In genomic region chr4:8927276-8927906, GRCm38 (mm10) we compare ENCODE assay signal across 12 mouse cellular contexts.
DNase-seq lines count a peak whose midpoint lies in the region; ATAC-seq and TF ChIP-seq lines count a peak whose summit lies in the region.
"Had no signal": no experiment of that assay in that cellular context is flagged by ENCODE, and none has a peak within 500 bp of the region (broad histone marks: within the 10 kb centered on the region; RNA-seq: fewer than 3 reads in every experiment).

No protein-coding gene starts in this region.

- TF ChIP-seq EP300 in CH12.LX (IDR thresholded peaks at IDR 0.05; ENCODE audit: low read length) = peak; percentile 47

- H3K36me3 ChIP-seq in kidney, embryonic 16.5 days (ENCODE audit: insufficient read depth, low read length) = no peaks in the 10 kb centered on the region
- peaks cover 0 to 11% of the 10 kb centered on the region in 2 experiments for H3K36me3 ChIP-seq in CH12.LX (replicated peaks in 1 of 2; ENCODE audit: control insufficient read depth in 1 of 2, insufficient read depth in 1 of 2, low read length in 1 of 2)
- H3K36me3 ChIP-seq in stomach, embryonic 15.5 days = no peaks in the 10 kb centered on the region
- H3K36me3 ChIP-seq: G1E had no signal

- DNase-seq in kidney, postnatal 25 days = no peak
- peak; percentile 27 for DNase-seq in CH12.LX (ENCODE audit: extremely low read depth)
- no peak for DNase-seq in urinary bladder, postnatal 36 days (ENCODE audit: low spot score in 2 of 2)
- DNase-seq in kidney, postnatal 4 days = no peak
- DNase-seq: cerebellum, postnatal 14 days; heart, postnatal 14 days; lung, postnatal 14 days had no signal

- H3K4me2 ChIP-seq in kidney, embryonic 16.5 days (replicated peaks; ENCODE audit: low read depth, low read length) = no peak overlapping the region
- H3K4me2 ChIP-seq in CH12.LX (ENCODE audit: insufficient read depth, low read depth, poor library complexity, severe bottlenecking) = peak overlapping the region; percentile 61
- no peak overlapping the region for H3K4me2 ChIP-seq in stomach, embryonic 15.5 days

- H3K9me3 ChIP-seq in kidney, embryonic 16.5 days (ENCODE audit: low read length) = no peaks in the 10 kb centered on the region
- no peaks in the 10 kb centered on the region for H3K9me3 ChIP-seq in CH12.LX (replicated peaks; ENCODE audit: low read length)
- no peaks in the 10 kb centered on the region for H3K9me3 ChIP-seq in stomach, embryonic 15.5 days
- H3K9me3 ChIP-seq: G1E had no signal

- H3K79me2 ChIP-seq in CH12.LX (replicated peaks; ENCODE audit: control insufficient read depth, extremely low read depth, insufficient read depth, poor library complexity, severe bottlenecking) = no peaks in the 10 kb centered on the region

- in situ Hi-C loops in CH12.LX (cut with MboI; ENCODE audit: low pct_ligation_motif_present, low pct_unique_long_range_greater_than_20kb, low sequenced_read_pairs) = loop anchor here (10.0 kb wide), 1 partner anchor 223 kb away; no protein-coding TSS in a partner anchor

- no peak overlapping the region for H3K27ac ChIP-seq in kidney, embryonic 16.5 days (ENCODE audit: low read length)
- H3K27ac ChIP-seq in CH12.LX (ENCODE audit: insufficient read depth, low read depth) = peak overlapping the region; percentile 96; the same call in 1 of the 2 replicates
- no peak overlapping the region for H3K27ac ChIP-seq in stomach, embryonic 15.5 days
- H3K27ac ChIP-seq: layer of hippocampus, adult 2 months had no signal

- TF ChIP-seq RAD21 in CH12.LX (IDR thresholded peaks at IDR 0.05; ENCODE audit: low read depth, low read length) = no peak

- dilution Hi-C loops in CH12.LX (cut with MboI; ENCODE audit: extremely low pct_ligation_motif_present, extremely low pct_unique_long_range_greater_than_20kb, low sequenced_read_pairs) = no loop called here

- ATAC-seq in kidney, embryonic 16.5 days (ENCODE audit: low FRiP score, low TSS enrichment) = 0 out of 2 replicates have a peak, but pooled peaks have one; percentile 12
- peak; percentile 77 for ATAC-seq in inflammation-experienced regulatory T-cells, adult 6 months
- ATAC-seq in stomach, embryonic 15.5 days (ENCODE audit: insufficient read depth, low FRiP score, low read depth) = 0 out of 2 replicates have a peak, but pooled peaks have one; percentile 2

- peaks cover under 1% of the 10 kb centered on the region; the same call in 1 of the 2 replicates for H3K4me1 ChIP-seq in kidney, embryonic 16.5 days (ENCODE audit: insufficient read depth, low read length)
- H3K4me1 ChIP-seq in CH12.LX (ENCODE audit: control insufficient read depth in 1 of 2, insufficient read depth in 2 of 2) = peaks cover 37 to 67% of the 10 kb centered on the region in 2 experiments
- H3K4me1 ChIP-seq in stomach, embryonic 15.5 days = peaks cover 3% of the 10 kb centered on the region; the same call in 1 of the 2 replicates

- no peak for TF ChIP-seq POLR2A in CH12.LX (IDR thresholded peaks at IDR 0.05; ENCODE audit: low read depth, low read length)

- WGBS in kidney, embryonic 16.5 days = 43% methylated on average over 8 of the region's 8 CpGs
- 44% methylated on average over 8 of the region's 8 CpGs for WGBS in stomach, embryonic 15.5 days

- no peaks in the 10 kb centered on the region for H3K27me3 ChIP-seq in kidney, embryonic 16.5 days (ENCODE audit: insufficient read depth, low read length)
- no peaks in the 10 kb centered on the region for H3K27me3 ChIP-seq in CH12.LX (replicated peaks)
- H3K27me3 ChIP-seq in stomach, embryonic 15.5 days (replicated peaks) = no peaks in the 10 kb centered on the region

- H3K9ac ChIP-seq in kidney, embryonic 16.5 days (replicated peaks; ENCODE audit: low read length) = no peak overlapping the region
- H3K9ac ChIP-seq in CH12.LX (ENCODE audit: insufficient read depth, low read depth) = peak overlapping the region; percentile 20; the same call in 1 of the 2 replicates
- H3K9ac ChIP-seq in stomach, embryonic 15.5 days = no peak overlapping the region

- no peak for TF ChIP-seq CTCF in CH12.LX (conservative IDR thresholded peaks at IDR 0.05 in 1 of 2, IDR thresholded peaks at IDR 0.05 in 1 of 2; ENCODE audit: low read depth in 2 of 2, low read length in 2 of 2)

- H3K4me3 ChIP-seq in kidney, embryonic 16.5 days (ENCODE audit: low read length) = no peak overlapping the region
- H3K4me3 ChIP-seq in CH12.LX (replicated peaks in 1 of 3; ENCODE audit: low read depth in 2 of 3, low read length in 2 of 3, poor library complexity in 1 of 3) = no peak overlapping the region
- no peak overlapping the region for H3K4me3 ChIP-seq in stomach, embryonic 15.5 days (replicated peaks)
- H3K4me3 ChIP-seq: layer of hippocampus, adult 2 months had no signal

TF ChIP-seq in CH12.LX, 34 proteins besides CTCF, POLR2A, EP300 and RAD21:
- no peak for TF ChIP-seq ELF1 (IDR thresholded peaks at IDR 0.05; ENCODE audit: low read depth, low read length)
- TF ChIP-seq ZMIZ1 (IDR thresholded peaks at IDR 0.05; ENCODE audit: low read depth, low read length) = no peak
- no peak for TF ChIP-seq KAT2A (IDR thresholded peaks at IDR 0.05; ENCODE audit: insufficient replicate concordance, low read length)
- TF ChIP-seq USF1 (IDR thresholded peaks at IDR 0.05; ENCODE audit: low read depth, low read length) = 0 out of 2 replicates have a peak, but pooled peaks have one; percentile 8
- TF ChIP-seq MAZ (IDR thresholded peaks at IDR 0.05; ENCODE audit: low read depth, low read length) = 0 out of 2 replicates have a peak, but pooled peaks have one; percentile 31
- TF ChIP-seq MEF2A (IDR thresholded peaks at IDR 0.05; ENCODE audit: borderline replicate concordance, low read depth, low read length) = 0 out of 2 replicates have a peak, but pooled peaks have one; percentile 37
- TF ChIP-seq NRF1 (IDR thresholded peaks at IDR 0.05; ENCODE audit: low read depth, low read length) = no peak
- TF ChIP-seq TCF12 (IDR thresholded peaks at IDR 0.05; ENCODE audit: low read depth, low read length) = peak; percentile 45; the same call in 1 of the 2 replicates
- TF ChIP-seq HCFC1 (IDR thresholded peaks at IDR 0.05; ENCODE audit: low read depth, low read length) = no peak
- no peak for TF ChIP-seq GABPA (IDR thresholded peaks at IDR 0.05; ENCODE audit: insufficient replicate concordance, low read depth, low read length)
- TF ChIP-seq MXI1 (IDR thresholded peaks at IDR 0.05; ENCODE audit: low read depth, low read length) = peak; percentile 70
- TF ChIP-seq BHLHE40 (IDR thresholded peaks at IDR 0.05; ENCODE audit: low read depth, low read length) = peak; percentile 38
- TF ChIP-seq PAX5 (IDR thresholded peaks at IDR 0.05; ENCODE audit: low read length) = no peak
- TF ChIP-seq NELFE (IDR thresholded peaks at IDR 0.05; ENCODE audit: low read depth, low read length) = no peak
- peak; percentile 21; the same call in 1 of the 2 replicates for TF ChIP-seq ETS1 (conservative IDR thresholded peaks at IDR 0.05; ENCODE audit: low read depth, low read length)
- peak; percentile 75; the same call in 1 of the 2 replicates for TF ChIP-seq MYC (IDR thresholded peaks at IDR 0.05; ENCODE audit: low read depth, low read length)
- peak; percentile 17; the same call in 1 of the 2 replicates for TF ChIP-seq CHD1 (IDR thresholded peaks at IDR 0.05; ENCODE audit: low read depth, low read length)
- TF ChIP-seq MAX (IDR thresholded peaks at IDR 0.05; ENCODE audit: low read length) = peak; percentile 87
- TF ChIP-seq USF2 (conservative IDR thresholded peaks at IDR 0.05; ENCODE audit: low read depth, low read length) = no peak
- no peak for TF ChIP-seq JUND (conservative IDR thresholded peaks at IDR 0.05; ENCODE audit: low read depth, low read length)
- TF ChIP-seq SMC3 (IDR thresholded peaks at IDR 0.05; ENCODE audit: low read depth, low read length) = no peak
- no peak for TF ChIP-seq MAFK (IDR thresholded peaks at IDR 0.05; ENCODE audit: insufficient replicate concordance, low read length)
- TF ChIP-seq IRF4 (IDR thresholded peaks at IDR 0.05; ENCODE audit: low read depth, low read length) = no peak
- TF ChIP-seq SIN3A (IDR thresholded peaks at IDR 0.05; ENCODE audit: low read length) = no peak
- no peak for TF ChIP-seq JUN (IDR thresholded peaks at IDR 0.05; ENCODE audit: insufficient read depth, low read depth, low read length)
- no peak for TF ChIP-seq ZNF384 (IDR thresholded peaks at IDR 0.05; ENCODE audit: low read depth, low read length)
- TF ChIP-seq ZKSCAN1 (IDR thresholded peaks at IDR 0.05; ENCODE audit: borderline replicate concordance, low read depth, low read length) = no peak
- no peak for TF ChIP-seq UBTF (IDR thresholded peaks at IDR 0.05; ENCODE audit: low read depth, low read length)
- no peak for TF ChIP-seq ZC3H11A (IDR thresholded peaks at IDR 0.05; ENCODE audit: low read depth, low read length)
- TF ChIP-seq CHD2 (IDR thresholded peaks at IDR 0.05; ENCODE audit: low read length) = peak; percentile 58; the same call in 1 of the 2 replicates
- 0 out of 2 replicates have a peak, but pooled peaks have one; percentile 25 for TF ChIP-seq RCOR1 (conservative IDR thresholded peaks at IDR 0.05; ENCODE audit: low read depth, low read length)
- TF ChIP-seq POLR2AphosphoS2 (IDR thresholded peaks at IDR 0.05; ENCODE audit: low read depth, low read length) = no peak

Comparison
In these comparisons a context has a peak if more than half of its experiments do, and no peak if none do; other contexts are left out.
1. ATAC-seq: peak in every context shown above with its lines; median percentile 77 in inflammation-experienced regulatory T-cells, adult 6 months; 12 in kidney, embryonic 16.5 days; 2 in stomach, embryonic 15.5 days.